Mouse (Mus musculus) liver, embryonic 16.5 days (tissue): ENCODE results near the gene Iqgap2. TPM values are rescaled to one million over a fixed set of nuclear protein-coding genes. Genes with fewer than 3 reads are reported as not detected.

ENCODE experiments used
- ATAC-seq: fragments of 200-750 bp; cut with Nextera tagmentation; 2 replicates; pipeline ENCODE4 v1.8.0; 2017; ENCODE audit warnings: low read depth, mild to moderate bottlenecking, moderate number of reproducible peaks, moderate library complexity
- H3K27ac ChIP-seq: fragments of 300-500 bp; sonication (generic); 2 replicates; pipeline ENCODE4 v1.5.1; 2014; ENCODE audit warnings: mild to moderate bottlenecking, low read length
- H3K27me3 ChIP-seq: fragments of 300-500 bp; sonication (generic); 2 replicates; pipeline ENCODE4 v1.6.1; 2014; ENCODE audit warnings: low read depth, low read length, mixed read lengths; ENCODE audit not compliant: control insufficient read depth, insufficient read depth
- H3K36me3 ChIP-seq: fragments of 300-500 bp; sonication (generic); 2 replicates; pipeline ENCODE4 v1.6.1; 2014; ENCODE audit warnings: mild to moderate bottlenecking; ENCODE audit not compliant: control insufficient read depth, insufficient read depth
- H3K4me1 ChIP-seq: fragments of 300-500 bp; sonication (generic); 2 replicates; pipeline ENCODE4 v1.6.1; 2014; ENCODE audit warnings: low read depth, low read length, mixed read lengths; ENCODE audit not compliant: control insufficient read depth
- H3K4me2 ChIP-seq: fragments of 300-500 bp; sonication (generic); 2 replicates; pipeline ENCODE4 v1.6.1; 2014; ENCODE audit warnings: low read depth, low read length, mixed read lengths
- H3K4me3 ChIP-seq: fragments of 300-500 bp; sonication (generic); 2 replicates; pipeline ENCODE4 v1.5.1; 2014; ENCODE audit warnings: low read depth, mild to moderate bottlenecking, low read length
- H3K9ac ChIP-seq: fragments of 300-500 bp; sonication (generic); 2 replicates; pipeline ENCODE4 v1.6.1; 2014; ENCODE audit warnings: low read depth, low read length
- H3K9me3 ChIP-seq: fragments of 300-500 bp; sonication (generic); replicated peaks from 2 replicates; pipeline ENCODE4 v1.6.1; 2016; ENCODE audit warnings: low read length; ENCODE audit not compliant: control insufficient read depth
- WGBS: fragments of 180-500 bp; shearing (Covaris S2); extraction: QIAGEN DNeasy Blood & Tissue Kit; methylation state at CpG from one replicate; pipeline ENCODE4 v1.1.7; 2014; ENCODE audit not compliant: insufficient replicate concordance; 5-methylcytosine and 5-hydroxymethylcytosine counted together
- polyA plus RNA-seq: library from polyadenylated mRNA; unstranded; fragments of >200 nt; fragmentation: Nextera tagmentation; extraction: Ambion mirVana; gene quantifications from 2 replicates; pipeline ENCODE4 v1.2.1, GENCODE M21; 2015

The Iqgap2 gene
- polyA plus RNA-seq, 1 experiment from 2014 or later, result 20.3 TPM

GRCm38 (mm10) chr13:95829431-95830171 is 62.1 kb downstream of the Iqgap2 start:
- H3K27ac ChIP-seq, result no peak overlapping the region
- no peaks in the 10 kb centered on the region for H3K36me3 ChIP-seq
- WGBS, result 65% methylated on average over 7 of the region's 7 CpGs
- H3K9ac ChIP-seq, result no peak overlapping the region
- H3K27me3 ChIP-seq, result no peaks in the 10 kb centered on the region
- H3K4me3 ChIP-seq, result no peak overlapping the region
- no peaks in the 10 kb centered on the region for H3K9me3 ChIP-seq
- no peak overlapping the region for H3K4me2 ChIP-seq
- ATAC-seq, result no peak
- peaks cover 2% of the 10 kb centered on the region for H3K4me1 ChIP-seq

DNA sequence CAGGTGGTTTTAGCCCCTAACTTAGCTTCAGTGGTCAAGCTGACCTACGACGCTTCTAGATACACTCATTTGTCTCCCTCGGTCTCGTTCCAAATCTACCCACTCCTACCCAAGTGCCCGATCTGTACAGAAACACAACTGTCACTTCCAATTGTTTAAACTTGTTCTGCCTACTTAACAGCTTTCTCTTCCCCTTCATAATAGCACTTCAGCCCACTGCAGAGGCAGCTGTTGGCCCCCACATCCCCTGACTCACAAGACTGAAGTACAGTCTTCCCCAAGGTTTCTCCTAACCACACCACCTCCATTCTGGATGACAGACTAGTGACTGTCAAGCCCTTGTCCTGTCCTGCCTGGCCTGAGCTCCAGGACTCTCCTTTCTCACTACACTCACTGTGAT is 63.1 kb downstream of the Iqgap2 start:
- Histone ChIP-seq H3K4me1 (peaks cover 2% of the 10 kb centered on the region), H3K27ac (no peak overlapping the region), H3K9ac (no peak overlapping the region), H3K4me2 (no peak overlapping the region), H3K4me3 (no peak overlapping the region), H3K36me3 (no peaks in the 10 kb centered on the region), H3K27me3 (no peaks in the 10 kb centered on the region), H3K9me3 (no peaks in the 10 kb centered on the region)
- ATAC-seq, result no peak
- WGBS, result 74% methylated on average over 5 of the region's 5 CpGs

DNA sequence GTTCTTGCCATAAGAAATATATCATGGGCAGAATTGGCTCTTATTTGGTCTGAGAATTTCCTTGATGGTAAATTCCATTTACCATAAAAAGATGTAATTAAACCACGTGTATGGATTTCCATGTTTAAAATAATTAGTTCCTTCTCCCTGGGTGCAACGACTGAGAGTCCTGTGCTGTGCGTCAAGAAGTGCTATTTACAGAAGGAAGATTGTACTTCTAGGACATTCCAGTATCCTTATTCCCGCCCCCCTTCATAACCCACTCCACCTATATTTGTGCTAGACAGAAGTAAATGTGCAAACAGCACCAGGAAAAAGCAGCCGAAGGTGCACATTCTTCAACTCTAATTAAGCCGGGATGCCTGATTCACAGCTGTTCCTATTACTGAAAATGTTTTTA is 65.5 kb downstream of the Iqgap2 start:
- no peaks in the 10 kb centered on the region for H3K36me3 ChIP-seq
- WGBS, result 70% methylated on average over 6 of the region's 6 CpGs
- H3K9me3 ChIP-seq, result no peaks in the 10 kb centered on the region
- no peak overlapping the region for H3K9ac ChIP-seq
- no peak overlapping the region for H3K4me2 ChIP-seq
- peaks cover 2% of the 10 kb centered on the region for H3K4me1 ChIP-seq
- H3K27ac ChIP-seq, result no peak overlapping the region
- no peaks in the 10 kb centered on the region for H3K27me3 ChIP-seq
- no peak for ATAC-seq
- H3K4me3 ChIP-seq, result no peak overlapping the region

GRCm38 (mm10) chr13:95822918-95823317 is 68.8 kb downstream of the Iqgap2 start:
- H3K9ac ChIP-seq, result no peak overlapping the region
- peaks cover 2% of the 10 kb centered on the region; the same call in 1 of the 2 replicates for H3K4me1 ChIP-seq
- H3K27me3 ChIP-seq, result no peaks in the 10 kb centered on the region
- H3K36me3 ChIP-seq, result no peaks in the 10 kb centered on the region
- H3K4me2 ChIP-seq, result no peak overlapping the region
- no peak overlapping the region for H3K27ac ChIP-seq
- ATAC-seq, result no peak
- H3K9me3 ChIP-seq, result no peaks in the 10 kb centered on the region
- WGBS, result 78% methylated on average over 6 of the region's 6 CpGs
- no peak overlapping the region for H3K4me3 ChIP-seq

- Histone ChIP-seq H3K4me1 (no peaks in the 10 kb centered on the region), H3K4me3 (no peak overlapping the region), H3K27ac (no peak overlapping the region), H3K27me3 (no peaks in the 10 kb centered on the region), H3K36me3 (no peaks in the 10 kb centered on the region), H3K4me2 (no peak overlapping the region), H3K9ac (no peak overlapping the region), H3K9me3 (no peaks in the 10 kb centered on the region)
- no peak for ATAC-seq
- 80% methylated on average over 9 of the region's 9 CpGs for WGBS
Observed at GRCm38 (mm10) chr13:95820071-95820470, 71.7 kb downstream of the Iqgap2 start.

- 72% methylated on average over 4 of the region's 4 CpGs for WGBS
- no peaks in the 10 kb centered on the region for H3K9me3 ChIP-seq
- H3K4me3 ChIP-seq, result no peak overlapping the region
- no peak overlapping the region for H3K27ac ChIP-seq
- no peak for ATAC-seq
- H3K4me2 ChIP-seq, result no peak overlapping the region
- no peak overlapping the region for H3K9ac ChIP-seq
- H3K4me1 ChIP-seq, result no peaks in the 10 kb centered on the region
- H3K36me3 ChIP-seq, result no peaks in the 10 kb centered on the region
- H3K27me3 ChIP-seq, result no peaks in the 10 kb centered on the region
Observed at GRCm38 (mm10) chr13:95818941-95819340, 72.8 kb downstream of the Iqgap2 start.

DNA sequence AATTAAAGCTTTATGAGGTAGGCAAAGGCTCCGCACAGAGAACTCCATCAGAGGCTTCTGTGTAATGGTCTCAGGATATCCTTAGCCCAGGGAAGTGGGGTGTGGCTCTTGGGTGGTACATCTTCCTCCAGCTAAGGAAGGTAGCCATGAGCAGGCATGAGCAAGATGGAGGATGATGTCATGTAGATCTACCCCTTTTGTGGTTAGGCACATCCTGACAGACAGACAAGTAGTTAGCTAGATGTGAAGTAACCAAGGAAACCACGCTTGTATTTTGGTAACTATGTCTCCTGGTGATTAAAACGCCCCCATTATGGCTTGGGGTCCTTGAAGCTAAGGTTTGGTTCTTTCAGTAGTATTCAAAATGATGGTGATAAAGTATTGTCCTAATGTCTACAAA is 78.1 kb downstream of the Iqgap2 start:
- Histone ChIP-seq H3K9me3 (no peaks in the 10 kb centered on the region), H3K4me1 (no peaks in the 10 kb centered on the region; the same call in 1 of the 2 replicates), H3K27me3 (no peaks in the 10 kb centered on the region), H3K27ac (no peak overlapping the region), H3K4me3 (no peak overlapping the region), H3K4me2 (no peak overlapping the region), H3K36me3 (no peaks in the 10 kb centered on the region), H3K9ac (no peak overlapping the region)
- WGBS, result 55% methylated on average over 3 of the region's 3 CpGs
- ATAC-seq, result no peak

DNA sequence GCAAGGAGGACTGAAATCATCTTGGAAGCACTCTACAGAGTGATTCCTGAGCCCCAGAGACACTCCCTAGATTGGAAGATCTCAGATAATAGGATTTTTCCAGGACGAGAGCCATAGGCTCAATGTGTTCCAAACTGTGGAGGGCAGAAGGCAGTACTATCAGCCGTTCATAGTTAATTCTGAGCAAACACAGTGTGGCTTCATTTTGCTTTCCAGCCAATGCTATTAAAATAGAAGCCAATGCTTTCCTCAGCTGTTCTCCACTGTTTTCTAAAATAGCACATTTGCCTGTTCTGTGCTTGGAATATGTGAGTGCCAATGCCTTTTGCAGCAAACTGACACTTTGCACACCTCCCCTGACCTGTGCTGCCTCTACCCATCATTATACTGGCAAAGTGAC is 80.9 kb downstream of the Iqgap2 start:
- H3K4me3 ChIP-seq, result no peak overlapping the region
- H3K4me1 ChIP-seq, result no peaks in the 10 kb centered on the region; the same call in 1 of the 2 replicates
- 47% methylated on average over 2 of the region's 2 CpGs for WGBS
- H3K36me3 ChIP-seq, result no peaks in the 10 kb centered on the region
- no peaks in the 10 kb centered on the region for H3K9me3 ChIP-seq
- no peak overlapping the region for H3K9ac ChIP-seq
- no peaks in the 10 kb centered on the region for H3K27me3 ChIP-seq
- ATAC-seq, result no peak
- H3K27ac ChIP-seq, result no peak overlapping the region
- H3K4me2 ChIP-seq, result no peak overlapping the region

- Histone ChIP-seq H3K27me3 (no peaks in the 10 kb centered on the region), H3K9me3 (no peaks in the 10 kb centered on the region), H3K27ac (no peak overlapping the region), H3K4me3 (no peak overlapping the region), H3K9ac (no peak overlapping the region), H3K4me1 (peaks cover 3% of the 10 kb centered on the region; the same call in 1 of the 2 replicates), H3K36me3 (no peaks in the 10 kb centered on the region), H3K4me2 (no peak overlapping the region)
- ATAC-seq, result no peak
- 62% methylated on average over 5 of the region's 5 CpGs for WGBS
Observed at GRCm38 (mm10) chr13:95807106-95807750, 84.5 kb downstream of the Iqgap2 start.
